Mouse (Mus musculus) erythroblast, embryonic 14.5 days (primary cell): Measurements from ENCODE around the gene Acad10.

ENCODE experiments used
- GATA1 ChIP-seq: IDR thresholded peaks from 2 replicates; pipeline ENCODE4 v1.6.1; 2012; ENCODE audit warnings: low read length, inconsistent platforms, mixed read lengths
- TAL1 ChIP-seq: IDR thresholded peaks from 3 replicates; pipeline ENCODE4 v1.6.1; 2012; ENCODE audit warnings: low read length, inconsistent platforms, mixed read lengths

GRCm38 (mm10) chr5:121663456-121663855, 3.1 kb upstream of the Acad10 start:
- TF ChIP-seq TAL1 (no peak), GATA1 (no peak)
